Mouse (Mus musculus): ENCODE measurements around the gene Eid1.

The Eid1 gene

GRCm38 (mm10) chr2:125667721-125668120, 5.2 kb upstream of the Eid1 start:
- no peak for DNase-seq (ENCODE audit: low spot score in 2 of 2)

- peak in 1 of 2 experiments; percentile 43 for DNase-seq (ENCODE audit: low spot score in 2 of 2)
Observed at GRCm38 (mm10) chr2:125670846-125671245, 2.0 kb upstream of the Eid1 start.

GRCm38 (mm10) chr2:125672568-125672956, 333 bp upstream of the Eid1 start:
- no peak for DNase-seq (ENCODE audit: low spot score in 2 of 2)

GRCm38 (mm10) chr2:125681811-125682210, 8.9 kb downstream of the Eid1 start:
- no peak for DNase-seq (ENCODE audit: low spot score in 2 of 2)

- DNase-seq (ENCODE audit: low spot score in 2 of 2) = no peak
Observed at GRCm38 (mm10) chr2:125683895-125684294, 11.0 kb downstream of the Eid1 start.

- no peak for DNase-seq (ENCODE audit: low spot score in 2 of 2)
Observed at GRCm38 (mm10) chr2:125684559-125685440, 11.9 kb downstream of the Eid1 start.

GRCm38 (mm10) chr2:125685441-125686150, 12.7 kb downstream of the Eid1 start:
- no peak for DNase-seq (ENCODE audit: low spot score in 2 of 2)

GRCm38 (mm10) chr2:125692010-125692409, 19.1 kb downstream of the Eid1 start:
- DNase-seq (ENCODE audit: low spot score in 2 of 2) = no peak

- DNase-seq (ENCODE audit: low spot score in 2 of 2) = no peak
Observed at GRCm38 (mm10) chr2:125694798-125695197, 21.9 kb downstream of the Eid1 start.

GRCm38 (mm10) chr2:125696219-125696618, 23.3 kb downstream of the Eid1 start:
- no peak for DNase-seq (ENCODE audit: low spot score in 2 of 2)

GRCm38 (mm10) chr2:125701606-125702005, 28.7 kb downstream of the Eid1 start:
- no peak for DNase-seq (ENCODE audit: low spot score in 2 of 2)

- no peak for DNase-seq (ENCODE audit: low spot score in 2 of 2)
Observed at GRCm38 (mm10) chr2:125702851-125703250, 30.0 kb downstream of the Eid1 start.

- no peak for DNase-seq (ENCODE audit: low spot score in 2 of 2)
Observed at GRCm38 (mm10) chr2:125704907-125705631, 32.2 kb downstream of the Eid1 start.

GRCm38 (mm10) chr2:125706510-125706921, 33.6 kb downstream of the Eid1 start:
- DNase-seq (ENCODE audit: low spot score in 2 of 2) = peak; percentile 30 to 35

GRCm38 (mm10) chr2:125716599-125716998, 43.7 kb downstream of the Eid1 start:
- no peak for DNase-seq (ENCODE audit: low spot score in 2 of 2)

GRCm38 (mm10) chr2:125723086-125723407, 50.2 kb downstream of the Eid1 start:
- no peak for DNase-seq (ENCODE audit: low spot score in 2 of 2)

- peak; percentile 12 to 21 for DNase-seq (ENCODE audit: low spot score in 2 of 2)
Observed at GRCm38 (mm10) chr2:125723408-125724085, 50.7 kb downstream of the Eid1 start.

GRCm38 (mm10) chr2:125724086-125724430, 51.2 kb downstream of the Eid1 start, which contains the start of gene Shc4:
TSS of gene Shc4 (minus strand) at chr2:125724148.
- no peak for DNase-seq (ENCODE audit: low spot score in 2 of 2)
